Comparison of ENCODE assay signal across 20 mouse cellular contexts in genomic region chr16:28911414-28912050, GRCm38 (mm10). TPM values are rescaled to one million over a fixed set of nuclear protein-coding genes. Genes with fewer than 3 reads are reported as not detected.
DNase-seq lines count a peak whose midpoint lies in the region; ATAC-seq and TF ChIP-seq lines count a peak whose summit lies in the region.
"Had no signal": no experiment of that assay in that cellular context is flagged by ENCODE, and none has a peak within 500 bp of the region (broad histone marks: within the 10 kb centered on the region; RNA-seq: fewer than 3 reads in every experiment).

No protein-coding gene starts in this region.

- no peak for TF ChIP-seq POLR2A in kidney, adult 2 months (IDR thresholded peaks at IDR 0.05; ENCODE audit: low read depth, low read length)
- TF ChIP-seq POLR2A in bone marrow macrophage, adult 2 months (IDR thresholded peaks at IDR 0.05; ENCODE audit: borderline replicate concordance, low read depth, low read length): no peak

- H3K27ac ChIP-seq in kidney, adult 2 months (ENCODE audit: insufficient read depth, low read depth, low read length): no peak overlapping the region
- peak overlapping the region; percentile 70 for H3K27ac ChIP-seq in bone marrow macrophage, adult 2 months (ENCODE audit: insufficient read depth, low read depth, low read length)
- no peak overlapping the region for H3K27ac ChIP-seq in stomach, postnatal 0 days (replicated peaks)
- H3K27ac ChIP-seq: embryonic facial prominence, embryonic 13.5 days; heart, embryonic 13.5 days; hindbrain, embryonic 13.5 days; kidney, embryonic 15.5 days; layer of hippocampus, adult 2 months; limb, embryonic 12.5 days had no signal

- WGBS in kidney, adult 2 months: 62% methylated on average over 15 of the region's 15 CpGs
- WGBS in stomach, postnatal 0 days: 70% methylated on average over 15 of the region's 15 CpGs

- no peak for TF ChIP-seq CTCF in kidney, adult 2 months (conservative IDR thresholded peaks at IDR 0.05; ENCODE audit: insufficient read depth, insufficient read length, low read depth, low read length)
- TF ChIP-seq CTCF in bone marrow macrophage, adult 2 months (IDR thresholded peaks at IDR 0.05; ENCODE audit: low read depth, low read length): no peak
- TF ChIP-seq CTCF in stomach, postnatal 0 days (IDR thresholded peaks at IDR 0.05; ENCODE audit: low read depth): no peak

- DNase-seq in kidney, adult 2 months: peak; percentile 30
- no peak for DNase-seq in kidney, postnatal 10 days
- peak; percentile 22 for DNase-seq in brain, adult 2 months (ENCODE audit: low read depth, low spot score)
- DNase-seq in lung, postnatal 14 days: peak; percentile 29
- no peak for DNase-seq in adrenal gland, postnatal 4 days (ENCODE audit: low spot score in 2 of 2)
- no peak for DNase-seq in stomach, postnatal 0 days (ENCODE audit: low spot score)
- DNase-seq: cerebellum, adult 11-12 months; right cerebral cortex, postnatal 14 days; thymus, postnatal 36 days had no signal

- H3K36me3 ChIP-seq in kidney, adult 2 months (ENCODE audit: control insufficient read depth, insufficient read depth, low read length): no peaks in the 10 kb centered on the region
- no peaks in the 10 kb centered on the region for H3K36me3 ChIP-seq in stomach, postnatal 0 days (ENCODE audit: control insufficient read depth, insufficient read depth, low read length)
- H3K36me3 ChIP-seq: embryonic facial prominence, embryonic 13.5 days; G1E; heart, embryonic 13.5 days; hindbrain, embryonic 13.5 days; kidney, embryonic 15.5 days; limb, embryonic 12.5 days had no signal

- TF ChIP-seq EP300 in stomach, postnatal 0 days (optimal IDR thresholded peaks at IDR 0.05): no peak

- H3K4me2 ChIP-seq in stomach, postnatal 0 days (replicated peaks; ENCODE audit: low read depth): no peak overlapping the region
- H3K4me2 ChIP-seq: embryonic facial prominence, embryonic 13.5 days; heart, embryonic 13.5 days; hindbrain, embryonic 13.5 days; kidney, embryonic 15.5 days; limb, embryonic 12.5 days; midbrain, embryonic 11.5 days had no signal

- no peak for ATAC-seq in stomach, postnatal 0 days (ENCODE audit: low FRiP score, low TSS enrichment)
- ATAC-seq: CD4-positive, CD25-positive, alpha-beta regulatory T cell, adult 4 months; forebrain, embryonic 16.5 days had no signal

- H3K4me3 ChIP-seq in kidney, adult 2 months (ENCODE audit: insufficient read depth, low read depth, low read length): no peak overlapping the region
- H3K4me3 ChIP-seq in bone marrow macrophage, adult 2 months (ENCODE audit: insufficient read depth, low read length): peak overlapping the region; percentile 49
- no peak overlapping the region for H3K4me3 ChIP-seq in stomach, postnatal 0 days (ENCODE audit: low read depth, low read length)
- H3K4me3 ChIP-seq: embryonic facial prominence, embryonic 13.5 days; heart, embryonic 13.5 days; hindbrain, embryonic 13.5 days; kidney, embryonic 15.5 days; layer of hippocampus, adult 2 months; limb, embryonic 12.5 days had no signal

- H3K9me3 ChIP-seq in stomach, postnatal 0 days (ENCODE audit: control insufficient read depth, low read length): no peaks in the 10 kb centered on the region
- H3K9me3 ChIP-seq: embryonic facial prominence, embryonic 13.5 days; heart, embryonic 13.5 days; hindbrain, embryonic 13.5 days; kidney, embryonic 15.5 days; limb, embryonic 12.5 days had no signal

- H3K9ac ChIP-seq in stomach, postnatal 0 days (ENCODE audit: low read length): no peak overlapping the region
- H3K9ac ChIP-seq: embryonic facial prominence, embryonic 13.5 days; heart, embryonic 13.5 days; hindbrain, embryonic 13.5 days; kidney, embryonic 15.5 days; limb, embryonic 12.5 days had no signal

- peaks cover 1% of the 10 kb centered on the region for H3K4me1 ChIP-seq in kidney, adult 2 months (ENCODE audit: control insufficient read depth, insufficient read depth, low read length)
- peaks cover 25% of the 10 kb centered on the region for H3K4me1 ChIP-seq in bone marrow macrophage, adult 2 months (ENCODE audit: control insufficient read depth, insufficient read depth, low read length)
- H3K4me1 ChIP-seq in stomach, postnatal 0 days (replicated peaks; ENCODE audit: control insufficient read depth, insufficient read depth): no peaks in the 10 kb centered on the region

- H3K27me3 ChIP-seq in kidney, adult 2 months (replicated peaks; ENCODE audit: control insufficient read depth, insufficient read depth, low read length): no peaks in the 10 kb centered on the region
- no peaks in the 10 kb centered on the region for H3K27me3 ChIP-seq in stomach, postnatal 0 days (ENCODE audit: control insufficient read depth, insufficient read depth, low read length)
- H3K27me3 ChIP-seq: embryonic facial prominence, embryonic 13.5 days; heart, embryonic 13.5 days; hindbrain, embryonic 13.5 days; kidney, embryonic 15.5 days; limb, embryonic 12.5 days had no signal

RNA-seq across cellular contexts. Expression of gene Mb21d2, which starts 17.9 kb away (rescaled TPM):
- 14.7 and 17.9 TPM in 2 replicates for polyA plus RNA-seq in kidney, adult 2 months (2012; rRNA removed)
- polyA plus RNA-seq in bone marrow macrophage, adult 2 months (2012; ENCODE audit: insufficient read depth, insufficient read length, missing spikeins): 0.27 and 0.36 TPM in 2 replicates
- total RNA-seq in adrenal gland, postnatal 4 days (2021): 10 to 100 TPM; 16.5 to 19.3 TPM
- 4.6 and 4.8 TPM in 2 replicates for polyA plus RNA-seq in stomach, postnatal 0 days (2015; fragmentation: Nextera tagmentation; extraction: Ambion mirVana)
- total RNA-seq: G1E had no signal
- polyA plus RNA-seq: CD4-positive, CD25-positive, alpha-beta regulatory T cell, adult 4 months; G1E had no signal

Comparison
In these comparisons a context has a peak if more than half of its experiments do, and no peak if none do; other contexts are left out.
1. DNase-seq: peak in kidney, adult 2 months (single experiment), brain, adult 2 months (single experiment) and lung, postnatal 14 days (single experiment); none in kidney, postnatal 10 days (single experiment), adrenal gland, postnatal 4 days (0 of 2) and stomach, postnatal 0 days (single experiment).